Mouse (Mus musculus): Measurements from ENCODE around the gene Nsf. TPM values are rescaled to one million over a fixed set of nuclear protein-coding genes. Genes with fewer than 3 reads are reported as not detected.

The Nsf gene
- polyA plus RNA-seq, 1 experiment, result 297 TPM

GRCm38 (mm10) chr11:103867702-103868101 lies 86.2 kb downstream of the Nsf start:
- TF ChIP-seq POLR2A (IDR thresholded peaks at IDR 0.05; ENCODE audit: insufficient read depth, low read depth, low read length) (no peak), CTCF (IDR thresholded peaks at IDR 0.05; ENCODE audit: insufficient read depth, low read depth, low read length) (no peak)
- no peak overlapping the region for H3K27ac ChIP-seq (ENCODE audit: insufficient read depth, low read depth, low read length)
- no peak overlapping the region for H3K4me3 ChIP-seq (ENCODE audit: insufficient read depth, low read depth, low read length)
- H3K4me1 ChIP-seq (ENCODE audit: control insufficient read depth, insufficient read depth, low read length), result peaks cover 2% of the 10 kb centered on the region; the same call in 1 of the 2 replicates
- WGBS, result 86% methylated on average over 5 of the region's 5 CpGs

- Histone ChIP-seq H3K4me1 (ENCODE audit: control insufficient read depth, insufficient read depth, low read length) (peaks cover 2% of the 10 kb centered on the region; the same call in 1 of the 2 replicates), H3K4me3 (ENCODE audit: insufficient read depth, low read depth, low read length) (no peak overlapping the region), H3K27ac (ENCODE audit: insufficient read depth, low read depth, low read length) (no peak overlapping the region)
- TF ChIP-seq CTCF (IDR thresholded peaks at IDR 0.05; ENCODE audit: insufficient read depth, low read depth, low read length) (no peak), POLR2A (IDR thresholded peaks at IDR 0.05; ENCODE audit: insufficient read depth, low read depth, low read length) (no peak)
- 79% methylated on average over 7 of the region's 7 CpGs for WGBS
Measured at GRCm38 (mm10) chr11:103865346-103865745, 88.5 kb downstream of the Nsf start.

DNA sequence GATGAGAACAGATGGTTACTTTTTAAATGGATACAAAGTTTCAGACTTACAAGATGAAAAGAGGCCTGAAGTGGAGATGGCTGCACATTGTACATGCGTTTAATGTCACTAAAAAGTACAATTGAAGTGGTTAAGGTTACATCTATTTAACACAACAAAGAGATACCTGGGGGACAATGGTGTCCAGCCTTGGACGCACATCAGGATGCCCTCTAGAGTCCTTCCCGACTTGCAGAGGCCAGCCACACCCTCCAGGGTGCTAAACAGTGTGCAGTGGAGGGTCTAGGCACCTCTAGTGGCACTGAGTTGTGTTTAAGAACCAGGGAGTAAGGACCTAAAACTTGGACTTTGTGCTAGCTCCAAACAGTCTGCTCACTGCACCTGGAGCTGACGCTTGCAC lies 89.4 kb downstream of the Nsf start:
- no peak for TF ChIP-seq CTCF (IDR thresholded peaks at IDR 0.05; ENCODE audit: insufficient read depth, low read depth, low read length)
- no peak for TF ChIP-seq POLR2A (IDR thresholded peaks at IDR 0.05; ENCODE audit: insufficient read depth, low read depth, low read length)
- H3K4me3 ChIP-seq (ENCODE audit: insufficient read depth, low read depth, low read length), result no peak overlapping the region
- 86% methylated on average over 4 of the region's 4 CpGs for WGBS
- H3K4me1 ChIP-seq (ENCODE audit: control insufficient read depth, insufficient read depth, low read length), result peaks cover 2% of the 10 kb centered on the region
- no peak overlapping the region for H3K27ac ChIP-seq (ENCODE audit: insufficient read depth, low read depth, low read length)

- no peaks in the 10 kb centered on the region; the same call in none of the 2 replicates for H3K4me1 ChIP-seq (ENCODE audit: control insufficient read depth, insufficient read depth, low read length)
- H3K27ac ChIP-seq (ENCODE audit: insufficient read depth, low read depth, low read length), result no peak overlapping the region
- 94% methylated on average over 8 of the region's 8 CpGs for WGBS
- no peak overlapping the region for H3K4me3 ChIP-seq (ENCODE audit: insufficient read depth, low read depth, low read length)
- TF ChIP-seq CTCF (IDR thresholded peaks at IDR 0.05; ENCODE audit: insufficient read depth, low read depth, low read length), result no peak
- TF ChIP-seq POLR2A (IDR thresholded peaks at IDR 0.05; ENCODE audit: insufficient read depth, low read depth, low read length), result no peak
Measured at GRCm38 (mm10) chr11:103862951-103863350, 90.9 kb downstream of the Nsf start.

- WGBS, result 72% methylated on average over 4 of the region's 4 CpGs
- Histone ChIP-seq H3K4me3 (ENCODE audit: insufficient read depth, low read depth, low read length) (no peak overlapping the region), H3K27ac (ENCODE audit: insufficient read depth, low read depth, low read length) (no peak overlapping the region), H3K4me1 (ENCODE audit: control insufficient read depth, insufficient read depth, low read length) (no peaks in the 10 kb centered on the region; the same call in 1 of the 2 replicates)
- TF ChIP-seq CTCF (IDR thresholded peaks at IDR 0.05; ENCODE audit: insufficient read depth, low read depth, low read length), result no peak
- no peak for TF ChIP-seq POLR2A (IDR thresholded peaks at IDR 0.05; ENCODE audit: insufficient read depth, low read depth, low read length)
Measured at GRCm38 (mm10) chr11:103859933-103860610, 93.8 kb downstream of the Nsf start.

- Histone ChIP-seq H3K4me3 (ENCODE audit: insufficient read depth, low read depth, low read length) (no peak overlapping the region), H3K4me1 (ENCODE audit: control insufficient read depth, insufficient read depth, low read length) (peaks cover 2% of the 10 kb centered on the region; the same call in 1 of the 2 replicates)
- WGBS, result 72% methylated on average over 5 of the region's 5 CpGs
Measured at GRCm38 (mm10) chr11:103858760-103859159, 95.1 kb downstream of the Nsf start.

GRCm38 (mm10) chr11:103856641-103857040 lies 97.2 kb downstream of the Nsf start:
- 87% methylated on average over 7 of the region's 7 CpGs for WGBS
- Histone ChIP-seq H3K4me3 (ENCODE audit: insufficient read depth, low read depth, low read length) (no peak overlapping the region), H3K4me1 (ENCODE audit: control insufficient read depth, insufficient read depth, low read length) (peaks cover 6% of the 10 kb centered on the region), H3K27ac (ENCODE audit: insufficient read depth, low read depth, low read length) (no peak overlapping the region)
- no peak for TF ChIP-seq CTCF (IDR thresholded peaks at IDR 0.05; ENCODE audit: insufficient read depth, low read depth, low read length)
- no peak for TF ChIP-seq POLR2A (IDR thresholded peaks at IDR 0.05; ENCODE audit: insufficient read depth, low read depth, low read length)

More at GRCm38 (mm10) chr11:103858760-103859159, 95.1 kb downstream of the Nsf start:
- no peak for TF ChIP-seq CTCF (IDR thresholded peaks at IDR 0.05; ENCODE audit: insufficient read depth, low read depth, low read length)
- no peak for TF ChIP-seq POLR2A (IDR thresholded peaks at IDR 0.05; ENCODE audit: insufficient read depth, low read depth, low read length)
- H3K27ac ChIP-seq (ENCODE audit: insufficient read depth, low read depth, low read length), result no peak overlapping the region

GRCm38 (mm10) chr11:103854294-103854693 lies 99.6 kb downstream of the Nsf start:
- TF ChIP-seq CTCF (IDR thresholded peaks at IDR 0.05; ENCODE audit: insufficient read depth, low read depth, low read length), result no peak
- no peak for TF ChIP-seq POLR2A (IDR thresholded peaks at IDR 0.05; ENCODE audit: insufficient read depth, low read depth, low read length)
- WGBS, result 37% methylated on average over 9 of the region's 9 CpGs
- Histone ChIP-seq H3K4me1 (ENCODE audit: control insufficient read depth, insufficient read depth, low read length) (peaks cover 6% of the 10 kb centered on the region; the same call in 1 of the 2 replicates), H3K4me3 (ENCODE audit: insufficient read depth, low read depth, low read length) (no peak overlapping the region), H3K27ac (ENCODE audit: insufficient read depth, low read depth, low read length) (no peak overlapping the region)

GRCm38 (mm10) chr11:103853284-103853920 lies 100.5 kb downstream of the Nsf start:
- 57% methylated on average over 10 of the region's 10 CpGs for WGBS
- H3K4me1 ChIP-seq (ENCODE audit: control insufficient read depth, insufficient read depth, low read length), result peaks cover 6% of the 10 kb centered on the region; the same call in 1 of the 2 replicates
- H3K27ac ChIP-seq (ENCODE audit: insufficient read depth, low read depth, low read length), result no peak overlapping the region
- no peak overlapping the region for H3K4me3 ChIP-seq (ENCODE audit: insufficient read depth, low read depth, low read length)
- no peak for TF ChIP-seq CTCF (IDR thresholded peaks at IDR 0.05; ENCODE audit: insufficient read depth, low read depth, low read length)
- TF ChIP-seq POLR2A (IDR thresholded peaks at IDR 0.05; ENCODE audit: insufficient read depth, low read depth, low read length), result no peak

All from olfactory bulb, adult 2 months (tissue).